Mouse (Mus musculus): Measurements from ENCODE around the gene Gm5157. TPM values are rescaled to one million over a fixed set of nuclear protein-coding genes. Genes with fewer than 3 reads are reported as not detected.
"Not testable (repeated sequence)": the region's sequence is repeated elsewhere in the genome, so short reads cannot be mapped to it uniquely, and the experiment has no call there.

Gene Gm5157
- not detected for total RNA-seq (2021)
- long read RNA-seq, experiment 1: 0 reads
- long read RNA-seq, experiment 2: 0 reads

- DNase-seq: not testable (repeated sequence)
Measured at GRCm38 (mm10) chr7:21190323-21190722, at the start of gene Gm5157. TSS of gene Gm5157 (minus strand) at chr7:21190423.

GRCm38 (mm10) chr7:21161885-21162284 is 28.3 kb downstream of the Gm5157 start, which contains the start of gene Vmn1r123:
TSS of gene Vmn1r123 (plus strand) at chr7:21162185.
- not testable (repeated sequence) for DNase-seq

Other genes starting within 250 kb of the Gm5157 start
- gene Vmn1r119, start 178.0 kb downstream of the Gm5157 start, total RNA-seq (2021): not detected
- not detected for gene Vmn1r120, start 136.6 kb downstream of the Gm5157 start, total RNA-seq (2021)
- gene Vmn1r121, start 91.9 kb downstream of the Gm5157 start, total RNA-seq (2021): not detected
- gene Vmn1r122, start 56.3 kb downstream of the Gm5157 start, total RNA-seq (2021): not detected
- gene Vmn1r123, start 28.2 kb downstream of the Gm5157 start, total RNA-seq (2021): not detected
- not detected for gene Vmn1r124, start 70.2 kb upstream of the Gm5157 start, total RNA-seq (2021)
- gene Vmn1r125, start 81.8 kb upstream of the Gm5157 start, total RNA-seq (2021): not detected
- not detected for gene Vmn1r126, start 111.0 kb upstream of the Gm5157 start, total RNA-seq (2021)
- not detected for gene Vmn1r127, start 129.4 kb upstream of the Gm5157 start, total RNA-seq (2021)
- not detected for gene Vmn1r128, start 158.9 kb upstream of the Gm5157 start, total RNA-seq (2021)
- gene Vmn1r129, start 170.9 kb upstream of the Gm5157 start, total RNA-seq (2021): not detected
- not detected for gene Gm6882, start 242.3 kb upstream of the Gm5157 start, total RNA-seq (2021)

Data from adrenal gland, postnatal 10 days (tissue).